15 mouse cellular contexts compared by ENCODE assay signal in the genomic region with DNA sequence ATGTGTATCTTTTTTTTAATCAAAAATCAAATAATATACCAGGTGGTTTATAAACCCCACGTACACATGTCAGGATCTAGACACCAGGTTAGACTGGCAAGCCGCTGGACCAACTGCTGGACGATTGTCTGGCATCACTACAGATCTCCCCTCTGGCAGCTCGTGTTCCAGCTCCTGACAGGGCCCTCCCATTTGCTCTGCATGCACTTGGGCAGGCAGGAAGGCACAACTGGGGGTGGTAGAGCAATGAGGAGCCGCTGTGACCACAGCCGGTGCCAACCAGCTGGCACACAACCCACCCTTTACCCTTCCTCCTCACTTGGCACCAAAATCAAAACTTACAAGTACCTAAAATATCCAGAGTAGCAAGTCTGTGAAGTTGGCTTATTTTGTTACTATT.
DNase-seq lines count a peak whose midpoint lies in the region; ATAC-seq lines count a peak whose summit lies in the region.
"Had no signal": no experiment of that assay in that cellular context is flagged by ENCODE, and none has a peak within 500 bp of the region (broad histone marks: within the 10 kb centered on the region; RNA-seq: fewer than 3 reads in every experiment).

No protein-coding gene starts in this region.

- DNase-seq in cerebellum, postnatal 14 days: peak; percentile 39 to 52
- DNase-seq in cerebellum, adult 11 months: no peak
- peak; percentile 75 for DNase-seq in left cerebral cortex, postnatal 4 days
- DNase-seq in left cerebral cortex, adult 11 months (ENCODE audit: low spot score): no peak
- peak; percentile 5 to 9 for DNase-seq in thymus, postnatal 10 days (ENCODE audit: low spot score in 2 of 2)
- no peak for DNase-seq in urinary bladder, adult 2 months (ENCODE audit: low spot score)
- no peak for DNase-seq in adrenal gland, postnatal 10 days
- DNase-seq: adrenal gland, adult 8-10 months; cerebellum, postnatal 36 days; forebrain, postnatal 0 days; gastrocnemius, postnatal 10 days; kidney, postnatal 25 days had no signal

- intact Hi-C loops in left cerebral cortex, postnatal 4 days (cut with DNase I): no loop called here

- ATAC-seq in common myeloid progenitor, adult 5-6 weeks (replicated peaks; ENCODE audit: low read depth, poor library complexity, severe bottlenecking): peak; percentile 91
- ATAC-seq: forebrain, postnatal 0 days; intestine, postnatal 0 days; liver, embryonic 12.5 days had no signal

Comparison
In these comparisons a context has a peak if more than half of its experiments do, and no peak if none do; other contexts are left out.
1. DNase-seq: peak in cerebellum, postnatal 14 days (2 of 2), left cerebral cortex, postnatal 4 days (single experiment) and thymus, postnatal 10 days (2 of 2); none in cerebellum, adult 11 months (single experiment), left cerebral cortex, adult 11 months (single experiment), urinary bladder, adult 2 months (single experiment) and adrenal gland, postnatal 10 days (single experiment).